Mouse (Mus musculus): ENCODE measurements around the gene Rnf180.

Rnf180 gene

GRCm38 (mm10) chr13:105249599-105249998, 45.0 kb downstream of the Rnf180 start:
- no peak for DNase-seq

- no peak for DNase-seq
These were observed 46.9 kb downstream of the Rnf180 start for GRCm38 (mm10) chr13:105247691-105248090.

- DNase-seq: no peak
These were observed 53.8 kb downstream of the Rnf180 start for GRCm38 (mm10) chr13:105240810-105241209.

- DNase-seq: no peak
These were observed 67.5 kb downstream of the Rnf180 start for GRCm38 (mm10) chr13:105227126-105227525.

- DNase-seq: no peak
These were observed 70.6 kb downstream of the Rnf180 start for GRCm38 (mm10) chr13:105224048-105224447.

GRCm38 (mm10) chr13:105223147-105223546, 71.5 kb downstream of the Rnf180 start:
- DNase-seq: peak; percentile 31

GRCm38 (mm10) chr13:105222016-105222725, 72.4 kb downstream of the Rnf180 start:
- DNase-seq: no peak

GRCm38 (mm10) chr13:105210746-105211145, 83.9 kb downstream of the Rnf180 start:
- DNase-seq: no peak

- DNase-seq: peak in 1 of 2 experiments; percentile 10
These were observed 90.8 kb downstream of the Rnf180 start for GRCm38 (mm10) chr13:105203851-105204250.

GRCm38 (mm10) chr13:105198658-105199057, 96.0 kb downstream of the Rnf180 start:
- DNase-seq: no peak

- DNase-seq: no peak
These were observed 96.6 kb downstream of the Rnf180 start for GRCm38 (mm10) chr13:105198028-105198427.

- no peak for DNase-seq
These were observed 101.0 kb downstream of the Rnf180 start for GRCm38 (mm10) chr13:105193583-105193982.

- DNase-seq: no peak
These were observed 105.9 kb downstream of the Rnf180 start for GRCm38 (mm10) chr13:105188730-105189129.

- DNase-seq: no peak
These were observed 113.8 kb downstream of the Rnf180 start for GRCm38 (mm10) chr13:105180781-105181180.

- DNase-seq: no peak
These were observed 129.2 kb downstream of the Rnf180 start for GRCm38 (mm10) chr13:105165441-105165840.

GRCm38 (mm10) chr13:105153955-105154354, 140.7 kb downstream of the Rnf180 start:
- peak; percentile 43 to 56 for DNase-seq

GRCm38 (mm10) chr13:105150006-105150405, 144.6 kb downstream of the Rnf180 start:
- peak in 1 of 2 experiments; percentile 12 for DNase-seq

GRCm38 (mm10) chr13:105147795-105148418, 146.7 kb downstream of the Rnf180 start:
- DNase-seq: peak in 1 of 2 experiments; percentile 13

GRCm38 (mm10) chr13:105146827-105147226, 147.8 kb downstream of the Rnf180 start:
- DNase-seq: no peak

- DNase-seq: no peak
These were observed 154.7 kb downstream of the Rnf180 start for GRCm38 (mm10) chr13:105139881-105140280.

GRCm38 (mm10) chr13:105134397-105134796, 160.2 kb downstream of the Rnf180 start:
- DNase-seq: no peak

GRCm38 (mm10) chr13:105132776-105133175, 161.8 kb downstream of the Rnf180 start:
- no peak for DNase-seq

- DNase-seq: peak; percentile 8 to 9
These were observed 162.2 kb downstream of the Rnf180 start for GRCm38 (mm10) chr13:105132370-105132769.

GRCm38 (mm10) chr13:105130080-105130479, 164.5 kb downstream of the Rnf180 start:
- no peak for DNase-seq
